Mouse (Mus musculus) ovary, adult 2 months (tissue): ENCODE results near the gene Arfip2. TPM values are rescaled to one million over a fixed set of nuclear protein-coding genes. Genes with fewer than 3 reads are reported as not detected.

Experiments used
- polyA plus RNA-seq: library from polyadenylated mRNA; depleted of rRNA; stranded (reverse); fragments of >200 nt; gene quantifications from 2 replicates; pipeline ENCODE4 v1.2.3, GENCODE M21; 2012; rRNA removed

Arfip2 gene
- polyA plus RNA-seq, result 101 and 109 TPM in 2 replicates

DNA sequence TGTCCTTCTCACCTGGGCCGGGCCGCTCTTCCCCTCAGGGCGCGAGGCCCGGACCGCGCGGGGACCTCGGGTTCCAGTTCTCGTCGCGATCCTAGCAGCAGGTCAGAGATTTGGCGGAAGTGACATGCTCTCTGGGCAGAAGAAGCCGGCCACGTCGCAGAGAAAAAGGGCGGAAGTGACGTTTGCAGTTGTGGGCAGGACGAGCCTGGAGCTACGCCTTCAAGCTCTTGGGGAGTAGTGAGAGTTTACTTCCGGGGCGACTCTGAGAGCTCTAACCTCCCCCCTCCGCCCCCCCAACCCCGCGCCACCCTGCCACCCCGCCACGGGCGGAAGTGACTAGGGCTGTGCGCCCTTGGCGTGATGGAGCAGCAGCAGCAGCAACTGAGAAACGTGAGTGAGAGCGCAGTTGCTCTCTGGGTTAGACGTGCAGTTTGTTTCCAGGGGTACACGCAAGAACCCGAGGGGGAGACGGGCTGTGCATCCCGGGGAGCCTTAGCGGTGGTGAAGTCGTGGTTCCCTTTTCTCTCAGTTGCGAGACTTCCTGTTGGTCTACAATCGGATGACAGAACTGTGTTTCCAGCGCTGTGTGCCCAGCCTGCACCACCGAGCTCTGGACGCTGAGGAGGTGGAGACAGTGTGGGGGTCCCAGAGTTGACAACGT, at the start of gene Arfip2, which contains the start of gene Gm45799:
Arfip2 (minus strand) TSS at position 184 of the 661 bp plus-strand sequence.
Gm45799 (plus strand) TSS at position 320 of the 661 bp plus-strand sequence.

DNA sequence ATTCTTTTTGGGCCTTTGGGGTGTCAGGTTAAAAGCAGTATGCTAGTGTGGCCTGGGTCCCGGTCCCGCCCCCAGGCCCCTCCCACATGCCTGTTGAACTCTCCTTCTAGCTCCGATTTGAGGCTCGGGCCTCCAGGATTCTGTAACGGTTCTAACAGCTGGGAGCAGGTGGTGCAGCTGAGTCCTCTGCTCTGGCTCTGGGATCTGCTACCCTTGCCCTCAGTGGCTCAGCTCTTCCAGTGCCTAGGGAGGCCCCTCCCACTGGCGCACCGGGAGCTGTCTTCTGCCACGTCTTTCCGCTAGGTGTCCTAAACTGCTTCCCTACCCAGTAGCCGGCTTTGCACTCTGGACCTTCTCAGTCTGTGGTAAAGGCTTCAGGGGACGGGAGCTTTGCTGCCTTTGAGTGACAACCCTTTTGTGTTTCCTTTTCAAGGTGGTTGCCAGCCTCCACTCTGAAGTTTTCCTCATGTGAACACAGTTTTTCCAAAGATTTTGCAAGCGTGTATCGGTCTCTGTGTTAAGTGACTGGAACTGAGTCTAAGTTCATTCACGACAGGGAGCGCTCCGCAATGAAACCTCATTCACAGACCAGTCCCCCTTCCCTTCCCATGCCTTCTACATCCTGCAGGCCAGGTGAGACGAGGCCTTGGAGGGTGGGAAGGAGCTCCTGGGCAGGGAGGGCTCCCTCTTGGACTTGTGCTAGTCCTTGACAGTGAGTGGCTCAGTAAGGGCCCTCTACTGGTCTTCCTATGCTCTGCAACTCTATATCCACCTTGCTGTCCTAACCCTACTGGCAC, 10.6 kb upstream of the Arfip2 start, which contains the start of gene Dnhd1:
Dnhd1 (plus strand) TSS at position 189 of the 797 bp plus-strand sequence.

DNA sequence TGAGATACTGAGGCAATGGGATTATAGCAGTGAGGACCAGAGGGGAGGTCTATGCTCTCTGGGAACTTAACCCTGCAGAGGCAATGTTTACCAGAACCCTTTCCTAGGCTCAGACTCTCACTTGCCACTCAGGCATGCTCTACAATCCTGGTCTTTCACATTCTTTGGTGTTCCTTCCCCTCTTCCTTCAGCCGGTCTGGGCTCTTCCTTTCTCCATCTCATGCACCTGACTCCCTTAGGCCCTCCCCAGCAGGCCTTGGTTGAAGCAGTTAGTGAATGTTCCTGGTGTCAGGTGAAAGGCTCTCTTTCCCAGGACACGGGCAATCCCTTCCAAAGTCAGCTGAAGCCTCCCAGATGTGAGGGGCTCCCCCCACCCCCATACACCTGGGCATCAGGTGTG, 460 bp downstream of the Arfip2 start, which contains the start of gene Timm10b:
Timm10b (plus strand) TSS at position 301 of the 400 bp plus-strand sequence.

DNA sequence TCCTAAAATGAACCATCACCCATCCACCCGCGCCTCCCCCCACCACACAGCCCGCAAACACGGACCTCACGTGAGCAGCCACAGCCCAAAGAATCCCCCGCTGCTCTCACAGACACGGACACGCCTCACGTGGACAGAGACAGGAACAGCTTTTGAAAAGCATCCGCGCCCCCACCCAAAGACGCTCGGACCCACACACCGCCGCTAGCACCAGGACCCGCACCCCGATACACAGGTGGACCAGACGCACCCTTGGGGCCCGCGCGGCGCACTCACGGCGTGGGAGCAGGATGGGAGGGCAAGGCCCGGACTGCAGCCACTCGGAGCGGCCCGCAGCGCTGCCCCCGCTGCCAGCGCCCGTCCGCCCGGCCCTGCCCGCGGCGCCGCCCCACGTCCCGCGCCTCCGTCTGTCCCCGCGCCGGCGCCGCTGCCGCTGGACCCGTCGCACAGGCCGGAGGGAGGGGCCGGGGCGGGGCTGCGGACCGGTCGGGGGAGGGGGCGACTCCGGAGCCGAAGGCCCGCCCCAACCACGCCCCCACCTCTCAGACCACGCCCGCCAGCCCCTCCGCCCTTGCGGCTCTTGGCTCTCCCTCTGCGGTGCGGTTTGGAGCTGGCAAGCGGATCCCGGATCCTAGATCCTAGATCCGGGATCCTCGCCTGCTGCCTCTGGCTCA, 7.0 kb downstream of the Arfip2 start, which contains the start of gene Trim3:
Trim3 (minus strand) TSS at position 445 of the 674 bp plus-strand sequence.

Other genes with a start within 250 kb of the Arfip2 start
- gene Fam160a2, start 240.4 kb downstream of the Arfip2 start, polyA plus RNA-seq, result 74.6 and 74.9 TPM in 2 replicates
- gene Cnga4, start 235.8 kb downstream of the Arfip2 start, polyA plus RNA-seq, result 0.41 and 0.43 TPM in 2 replicates
- 1.8 and 1.9 TPM in 2 replicates for gene Cckbr, start 214.7 kb downstream of the Arfip2 start, polyA plus RNA-seq
- gene Cavin3, start 158.1 kb downstream of the Arfip2 start, polyA plus RNA-seq, result 255 and 453 TPM in 2 replicates
- 46.2 and 47.8 TPM in 2 replicates for gene Smpd1, start 86.1 kb downstream of the Arfip2 start, polyA plus RNA-seq
- 67.2 and 74.9 TPM in 2 replicates for gene Apbb1, start 58.8 kb downstream of the Arfip2 start, polyA plus RNA-seq
- 1.8 and 5.5 TPM in 2 replicates for gene Hpx, start 40.3 kb downstream of the Arfip2 start, polyA plus RNA-seq
- gene Trim3, start 6.8 kb downstream of the Arfip2 start, polyA plus RNA-seq, result 78.9 and 79.5 TPM in 2 replicates
- 127 and 182 TPM in 2 replicates for gene Timm10b, start 360 bp downstream of the Arfip2 start, polyA plus RNA-seq
- 312 and 349 TPM in 2 replicates for gene Gm45799, start 136 bp upstream of the Arfip2 start, polyA plus RNA-seq
- gene Dnhd1, start 10.4 kb upstream of the Arfip2 start, polyA plus RNA-seq, result 3.2 and 3.6 TPM in 2 replicates
- 257 and 273 TPM in 2 replicates for gene Ilk, start 96.2 kb upstream of the Arfip2 start, polyA plus RNA-seq
- gene Rrp8, start 97.0 kb upstream of the Arfip2 start, polyA plus RNA-seq, result 13.0 and 13.6 TPM in 2 replicates
- gene Taf10, start 103.9 kb upstream of the Arfip2 start, polyA plus RNA-seq, result 682 and 827 TPM in 2 replicates
- 138 and 205 TPM in 2 replicates for gene Tpp1, start 111.8 kb upstream of the Arfip2 start, polyA plus RNA-seq
- 28.5 and 33.8 TPM in 2 replicates for gene Dchs1, start 147.2 kb upstream of the Arfip2 start, polyA plus RNA-seq
- gene Mrpl17, start 170.7 kb upstream of the Arfip2 start, polyA plus RNA-seq, result 357 and 435 TPM in 2 replicates